Mouse (Mus musculus): Measurements from ENCODE around the gene Lin7b. TPM values are rescaled to one million over a fixed set of nuclear protein-coding genes. Genes with fewer than 3 reads are reported as not detected.
A peak's percentile ranks its signal among the peaks of the same experiment; 100 is the strongest.
"Not testable (repeated sequence)": the region's sequence is repeated elsewhere in the genome, so short reads cannot be mapped to it uniquely, and the experiment has no call there.

Gene Lin7b
- 5.7 and 7.2 TPM in 2 replicates for polyA plus RNA-seq (2012; rRNA removed)

DNA sequence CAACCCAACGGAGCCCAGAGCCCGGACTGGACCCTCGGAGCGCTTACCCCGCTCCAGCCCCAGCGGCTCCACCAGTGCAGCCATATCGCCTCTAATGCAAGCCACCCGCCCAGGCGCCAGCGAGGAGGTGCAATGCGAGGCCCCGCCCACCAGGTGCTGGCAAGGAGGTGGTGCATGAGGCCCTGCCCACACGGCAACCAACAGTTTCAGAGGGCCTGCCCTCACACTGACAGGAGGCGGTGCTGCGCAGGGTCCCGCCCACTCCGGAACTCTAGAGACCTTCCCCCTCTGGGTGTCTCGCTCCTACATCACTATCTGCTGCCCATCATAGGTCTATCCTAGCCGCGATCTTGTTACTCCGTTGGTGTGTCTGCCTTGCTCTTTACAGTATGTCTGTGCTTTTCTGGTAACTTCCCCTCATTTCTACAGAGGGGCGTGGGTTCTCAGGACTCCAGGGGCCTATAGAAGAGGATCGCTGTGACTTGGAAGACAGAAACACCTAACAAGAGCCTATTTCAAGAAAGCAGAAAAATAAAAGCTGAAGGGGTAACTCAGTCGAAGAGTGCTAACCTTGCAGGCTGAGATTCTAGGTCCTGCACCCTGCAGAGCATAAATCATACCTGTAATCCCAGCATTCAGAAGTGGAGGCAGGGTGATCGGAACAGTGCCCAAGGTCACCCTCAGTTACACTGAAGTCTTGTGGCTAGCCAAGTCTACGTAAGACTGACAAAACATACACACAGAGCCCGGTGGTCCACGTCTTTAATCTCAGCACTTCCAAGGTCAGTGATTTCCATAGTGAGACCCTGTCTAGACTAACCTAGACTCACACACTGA is at the start of gene Lin7b:
TSS of gene Lin7b (minus strand) at position 109 of the 837 bp plus-strand sequence.
- peak; percentile 34 for DNase-seq (ENCODE audit: low read depth)

GRCm38 (mm10) chr7:45417962-45418492 is 47.6 kb upstream of the Lin7b start:
- DNase-seq (ENCODE audit: low read depth): no peak

GRCm38 (mm10) chr7:45415636-45416035 is 45.3 kb upstream of the Lin7b start:
- DNase-seq (ENCODE audit: low read depth): no peak

DNA sequence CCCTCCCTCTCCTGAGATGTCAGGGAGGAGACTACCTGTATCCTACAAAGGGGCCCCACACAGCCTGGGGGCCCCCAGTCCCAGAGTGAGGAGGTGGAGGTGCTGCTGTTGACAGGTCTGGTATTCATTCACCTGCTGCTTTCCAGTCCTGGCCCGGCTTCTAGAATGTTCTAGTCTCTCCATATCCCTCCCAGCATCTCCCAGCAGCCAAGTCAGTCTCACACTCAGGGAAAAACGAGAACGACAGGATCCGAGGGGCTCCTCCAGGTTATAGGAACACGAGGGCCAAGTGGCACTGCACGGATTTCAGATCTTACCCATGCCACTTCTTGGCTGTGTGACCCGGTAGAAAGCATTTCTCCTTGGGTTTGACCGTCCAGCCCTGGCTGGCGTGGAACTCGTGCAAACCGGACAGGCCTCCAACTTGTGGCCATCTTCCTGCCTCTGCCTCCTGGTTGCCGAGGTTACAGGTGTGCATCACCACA is 44.4 kb upstream of the Lin7b start:
- no peak for DNase-seq (ENCODE audit: low read depth)

- no peak for DNase-seq (ENCODE audit: low read depth)
Measured at GRCm38 (mm10) chr7:45413864-45414739, 43.7 kb upstream of the Lin7b start.

- no peak for DNase-seq (ENCODE audit: low read depth)
Measured at GRCm38 (mm10) chr7:45413113-45413863, 42.9 kb upstream of the Lin7b start, which contains the start of gene Ntf5. Gene Ntf5 (plus strand): TSS chr7:45413695.

DNA sequence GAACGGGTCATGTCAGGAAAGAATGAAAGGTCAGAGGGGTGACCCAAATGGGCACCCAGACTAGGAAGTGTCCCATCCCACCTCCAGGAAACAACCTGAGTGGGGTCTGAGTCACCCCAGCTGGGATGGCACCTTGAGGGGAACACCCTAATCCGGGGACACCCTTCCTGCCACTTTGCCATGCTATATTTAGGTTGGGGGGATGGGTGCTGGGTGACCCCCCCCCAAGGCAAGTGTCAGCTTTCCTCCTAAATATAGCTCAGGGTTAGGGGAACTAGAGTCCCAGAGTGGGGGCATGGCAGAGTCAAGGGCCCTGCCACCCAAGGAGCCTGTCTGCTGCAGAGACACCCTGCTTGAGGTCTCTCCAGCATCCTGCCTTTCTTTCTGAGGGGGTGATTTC is 42.0 kb upstream of the Lin7b start:
- no peak for DNase-seq (ENCODE audit: low read depth)

GRCm38 (mm10) chr7:45409497-45410163 is 39.2 kb upstream of the Lin7b start:
- DNase-seq (ENCODE audit: low read depth): no peak

- DNase-seq (ENCODE audit: low read depth): no peak
Measured at GRCm38 (mm10) chr7:45408949-45409348, 38.6 kb upstream of the Lin7b start.

DNA sequence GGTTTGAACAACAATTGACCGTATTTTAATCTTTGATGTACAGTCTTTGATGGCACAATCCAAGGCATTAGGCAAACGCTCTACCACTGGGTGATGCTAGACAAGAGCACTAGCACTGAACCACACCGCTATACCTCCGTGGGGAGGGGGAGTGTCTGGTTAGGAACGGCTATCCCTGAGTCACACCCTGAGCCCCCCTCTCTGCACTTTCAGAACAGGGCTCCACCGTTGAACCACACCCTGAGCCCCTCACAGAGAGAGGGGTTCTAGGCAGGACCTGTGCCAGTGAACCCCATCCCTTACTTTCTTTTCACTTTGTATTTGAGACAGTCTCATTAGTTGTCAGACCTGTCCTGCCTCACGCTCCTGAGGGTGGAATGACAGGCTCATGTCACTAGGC is 38.0 kb upstream of the Lin7b start:
- DNase-seq (ENCODE audit: low read depth): no peak

GRCm38 (mm10) chr7:45407836-45408235 is 37.5 kb upstream of the Lin7b start:
- no peak for DNase-seq (ENCODE audit: low read depth)

DNA sequence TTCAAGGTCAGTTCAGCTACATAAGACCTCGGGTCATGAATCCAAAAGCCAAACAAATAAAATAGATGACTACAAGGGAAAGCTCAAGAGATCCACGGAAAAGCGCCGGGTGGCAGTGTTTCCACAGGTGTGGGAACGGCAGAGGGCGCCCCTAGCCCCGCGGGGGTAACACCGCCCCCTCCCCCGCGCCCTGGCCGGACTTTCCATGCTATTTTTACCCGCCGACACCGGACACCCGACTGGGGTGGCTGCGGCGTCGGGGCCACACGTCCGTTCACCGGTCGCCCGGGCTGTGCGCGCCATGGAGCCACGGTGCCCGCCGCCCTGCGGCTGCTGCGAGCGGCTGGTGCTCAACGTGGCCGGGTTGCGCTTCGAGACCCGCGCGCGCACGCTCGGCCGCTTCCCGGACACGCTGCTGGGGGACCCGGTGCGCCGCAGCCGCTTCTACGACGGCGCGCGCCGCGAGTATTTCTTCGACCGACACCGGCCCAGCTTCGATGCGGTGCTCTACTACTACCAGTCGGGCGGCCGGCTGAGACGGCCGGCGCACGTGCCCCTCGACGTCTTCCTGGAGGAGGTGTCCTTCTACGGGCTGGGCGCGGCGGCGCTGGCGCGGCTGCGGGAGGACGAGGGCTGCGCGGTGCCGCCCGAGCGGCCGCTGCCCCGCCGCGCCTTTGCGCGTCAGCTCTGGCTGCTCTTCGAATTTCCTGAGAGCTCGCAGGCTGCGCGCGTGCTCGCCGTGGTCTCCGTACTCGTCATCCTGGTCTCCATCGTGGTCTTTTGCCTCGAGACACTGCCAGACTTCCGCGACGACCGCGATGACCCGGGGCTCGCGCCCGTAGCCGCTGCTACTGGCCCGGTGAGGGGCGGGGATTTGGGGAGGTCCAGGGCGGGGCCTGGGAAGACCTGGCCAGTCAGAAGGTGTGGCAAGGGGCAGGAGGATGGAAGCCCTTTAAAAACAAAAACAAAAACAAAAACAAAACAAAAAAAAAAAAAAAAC is 36.1 kb upstream of the Lin7b start:
- no peak for DNase-seq (ENCODE audit: low read depth)

- DNase-seq (ENCODE audit: low read depth): no peak
Measured at GRCm38 (mm10) chr7:45405091-45406075, 35.0 kb upstream of the Lin7b start, which contains the start of gene Kcna7. Gene Kcna7 (plus strand): TSS chr7:45405653.

- DNase-seq (ENCODE audit: low read depth): no peak
Measured at GRCm38 (mm10) chr7:45403532-45404261, 33.3 kb upstream of the Lin7b start.

DNA sequence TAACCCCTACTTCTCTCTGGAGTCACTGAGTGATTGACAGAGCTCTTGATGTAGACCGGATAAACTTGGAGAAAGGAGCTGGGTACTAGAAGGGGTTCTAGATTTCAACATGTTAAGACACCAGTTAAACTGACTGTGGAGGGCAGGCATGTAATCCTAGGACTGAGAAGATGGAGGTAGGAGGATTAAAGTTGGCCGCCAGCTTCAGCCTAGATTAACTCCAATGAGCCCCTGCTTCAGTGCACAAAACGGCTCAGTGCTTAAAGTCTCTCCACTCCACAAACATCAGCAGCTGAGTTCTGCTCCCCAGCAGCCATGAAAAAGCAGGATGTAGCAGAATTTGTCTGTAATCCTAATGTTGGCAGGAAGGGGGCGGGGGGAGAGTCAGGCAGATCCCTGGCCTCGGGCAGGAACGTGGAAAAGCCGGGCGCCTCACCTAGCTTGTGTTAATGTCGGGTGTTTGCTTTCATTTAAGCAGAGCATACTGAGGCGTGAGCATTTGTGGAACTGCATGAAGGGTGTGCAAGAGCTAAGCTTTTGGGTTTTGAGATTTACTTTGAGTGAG is 31.2 kb upstream of the Lin7b start:
- DNase-seq (ENCODE audit: low read depth): no peak

GRCm38 (mm10) chr7:45396787-45397186 is 26.4 kb upstream of the Lin7b start:
- no peak for DNase-seq (ENCODE audit: low read depth)

- not testable (repeated sequence) for DNase-seq (ENCODE audit: low read depth)
Measured at GRCm38 (mm10) chr7:45396337-45396775, 26.0 kb upstream of the Lin7b start.

Data from gonadal fat pad, adult 2 months (tissue).